Mouse (Mus musculus): Measurements from ENCODE around the gene Nos1ap.

Gene Nos1ap

DNA sequence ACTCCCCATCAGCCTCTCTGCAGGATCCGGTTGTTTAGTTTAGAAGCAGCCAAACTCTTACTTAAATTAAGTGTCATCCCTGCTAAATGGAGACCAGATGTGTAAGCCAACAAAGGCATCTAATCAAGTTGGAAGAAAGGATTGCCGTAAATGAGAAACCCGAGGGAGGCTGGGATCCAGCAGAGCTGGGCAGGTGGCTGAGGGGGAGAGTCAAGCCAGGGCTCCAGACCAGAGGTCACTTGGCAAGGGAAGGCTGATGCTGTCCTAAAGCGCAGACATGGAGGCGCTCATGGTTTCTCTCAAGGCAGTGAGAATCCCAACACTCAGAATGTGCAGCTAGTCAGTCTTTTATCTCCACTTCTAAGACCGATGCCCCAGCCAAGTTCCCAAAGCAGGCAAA is 89.8 kb downstream of the Nos1ap start:
- DNase-seq, result no peak

DNA sequence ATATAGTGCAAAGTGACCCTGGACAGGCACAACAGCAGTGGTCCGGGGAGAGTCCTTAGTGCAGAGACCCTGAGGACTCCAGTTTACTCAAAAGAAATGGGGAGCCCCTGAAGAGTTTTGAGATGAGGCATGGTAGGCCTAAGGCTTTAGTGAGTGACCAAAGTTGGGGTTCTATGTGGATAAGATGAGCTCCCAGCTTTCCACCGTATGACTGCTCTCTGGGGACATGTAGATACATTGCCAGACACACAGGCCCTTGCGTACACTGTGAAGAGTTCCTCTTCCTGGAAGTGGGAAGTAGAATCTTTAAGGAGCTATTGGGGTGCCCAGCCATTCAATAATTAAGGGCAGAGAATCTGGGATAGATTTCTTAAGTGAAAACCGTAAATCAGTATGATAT is 90.2 kb downstream of the Nos1ap start:
- no peak for DNase-seq

DNA sequence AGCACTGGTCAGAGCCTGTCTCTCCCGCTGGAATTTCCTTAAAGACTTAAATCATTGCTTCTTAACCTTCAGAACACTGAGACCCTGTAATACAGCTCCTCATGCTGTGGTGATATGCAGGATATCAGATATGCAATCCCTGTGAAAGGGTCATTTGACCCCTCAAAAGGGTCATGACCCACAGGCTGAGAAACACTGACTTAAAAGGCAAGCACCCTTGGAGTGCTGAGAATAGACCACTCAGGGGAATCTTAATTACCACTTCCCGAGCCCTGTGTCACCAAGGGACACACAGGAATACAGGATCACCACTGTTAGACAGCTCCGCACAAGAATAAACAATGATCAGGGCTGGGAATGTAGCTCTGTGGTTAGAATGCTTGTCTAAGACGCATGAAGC is 91.0 kb downstream of the Nos1ap start:
- no peak for DNase-seq

DNA sequence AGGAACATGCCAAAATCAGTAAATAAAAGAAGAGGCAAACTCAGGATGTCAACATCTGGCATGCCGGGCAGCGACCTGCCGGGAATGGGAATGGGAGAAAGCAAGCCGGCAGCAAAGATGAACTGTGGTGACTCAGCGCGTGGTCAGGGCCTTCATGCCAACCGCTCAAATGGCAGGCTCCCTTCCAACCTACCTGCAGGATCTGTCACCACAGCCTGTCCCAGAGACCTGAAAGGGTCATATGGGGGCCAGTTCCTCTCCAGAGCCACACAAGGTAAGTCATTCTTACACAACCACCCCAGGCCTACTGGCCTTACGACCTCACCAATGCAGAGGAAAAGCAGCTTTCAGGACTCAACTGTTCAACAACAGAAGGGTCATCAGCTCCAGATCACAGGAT is 93.4 kb downstream of the Nos1ap start:
- DNase-seq, result no peak

DNA sequence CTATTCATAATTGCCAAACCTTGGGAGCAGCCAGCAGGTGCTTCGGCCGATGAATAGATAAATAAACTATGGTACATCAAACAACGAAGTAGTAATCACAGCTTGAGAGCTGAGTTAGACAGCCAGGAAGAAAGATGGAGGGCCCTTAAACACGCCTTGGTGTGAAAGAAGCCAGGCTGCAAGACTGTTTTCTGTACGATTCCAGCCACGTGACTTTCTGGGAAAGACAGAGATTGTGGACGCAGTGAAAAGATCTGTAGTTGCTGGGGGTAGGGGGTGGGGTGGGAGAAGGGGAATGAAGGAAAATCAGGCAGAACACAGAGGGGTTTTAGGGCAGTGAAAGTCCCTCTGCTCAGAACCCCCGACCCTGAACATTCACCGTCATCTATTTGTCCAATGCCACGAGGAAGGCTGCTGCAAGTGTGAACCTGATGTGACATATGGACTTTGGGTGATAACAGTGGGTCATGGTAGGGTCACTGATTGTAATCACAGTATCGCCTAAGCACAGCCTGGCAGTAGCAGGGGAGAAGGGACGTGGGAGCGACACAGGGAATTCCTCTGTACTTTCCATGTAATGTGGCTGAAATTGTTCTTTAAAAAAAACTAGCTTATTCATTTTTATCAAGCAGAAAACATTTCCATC is 94.0 kb downstream of the Nos1ap start:
- DNase-seq, result no peak

DNA sequence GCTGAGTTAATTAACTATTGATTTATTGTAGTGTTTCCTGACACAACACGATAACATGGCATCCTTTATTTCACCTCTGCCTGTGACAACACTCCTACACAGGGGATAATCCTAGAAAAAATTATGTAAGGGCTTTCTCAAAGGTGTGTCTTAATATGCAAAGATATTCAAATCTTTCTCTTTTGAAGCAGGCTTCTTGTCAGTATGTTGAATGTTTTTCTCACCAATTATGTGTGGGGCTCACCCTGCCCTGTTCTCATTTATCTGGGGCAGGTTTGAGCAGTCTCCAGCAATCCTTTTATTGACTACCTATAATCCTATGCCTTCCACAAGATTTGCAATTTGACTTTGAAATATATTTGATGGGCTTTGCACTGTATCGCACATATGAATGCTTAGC is 97.1 kb downstream of the Nos1ap start:
- DNase-seq, result no peak

DNA sequence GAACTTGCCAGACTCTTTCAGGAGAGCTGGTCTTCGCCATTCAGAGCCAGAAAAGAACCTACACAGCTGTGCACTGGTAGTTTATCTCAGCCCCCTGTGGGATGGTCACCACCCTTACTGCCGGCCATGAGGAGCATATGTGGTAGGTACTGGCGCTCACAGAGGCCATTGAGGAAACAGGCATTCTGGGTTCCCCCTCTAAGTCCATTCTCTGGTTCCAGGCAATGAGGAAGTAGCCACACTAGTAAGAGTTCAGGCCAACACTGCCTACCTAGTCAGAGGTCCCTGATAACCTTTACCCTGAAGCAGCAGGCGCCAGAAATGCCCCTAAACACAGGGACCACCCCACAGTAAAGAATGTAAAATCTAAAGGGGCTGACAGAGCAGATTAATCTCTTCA is 97.6 kb downstream of the Nos1ap start:
- DNase-seq, result no peak

DNA sequence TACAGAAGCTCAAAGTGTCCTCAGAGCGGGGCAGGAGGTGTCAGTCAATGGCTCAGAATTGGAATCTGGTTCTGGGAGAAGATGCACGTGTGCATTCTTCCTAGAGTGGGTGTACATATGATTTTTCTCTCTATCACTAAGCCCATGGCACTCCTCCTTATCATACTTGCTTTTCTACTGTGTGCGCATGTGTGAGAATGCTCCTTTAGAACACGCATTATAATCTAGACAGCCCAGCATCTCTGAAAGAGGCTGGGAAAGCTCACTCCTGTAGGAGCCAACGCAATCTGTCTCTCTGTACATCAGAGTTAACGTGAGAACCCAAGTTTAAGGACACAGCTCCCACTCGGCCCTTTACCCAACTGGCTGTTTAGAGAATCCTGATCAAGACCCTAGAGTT is 99.7 kb downstream of the Nos1ap start:
- DNase-seq, result no peak

DNA sequence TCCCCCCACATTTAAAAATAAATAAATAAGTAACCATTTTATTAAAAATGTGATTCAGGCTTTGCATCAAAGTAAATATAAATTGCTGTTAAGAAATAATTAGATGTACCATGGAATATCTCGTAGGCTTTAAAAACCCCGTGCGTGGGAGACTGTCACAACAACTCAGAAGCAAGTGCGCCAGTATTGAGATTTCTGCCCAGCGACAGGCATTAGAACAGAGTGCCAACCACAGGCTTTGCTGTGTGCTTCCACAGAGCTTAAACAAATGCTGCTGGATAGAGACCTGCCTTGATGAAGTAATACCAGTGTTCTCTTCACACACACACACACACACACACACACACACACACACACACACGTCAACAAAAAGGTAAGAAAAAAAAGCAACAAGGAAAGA is 100.2 kb downstream of the Nos1ap start:
- no peak for DNase-seq

DNA sequence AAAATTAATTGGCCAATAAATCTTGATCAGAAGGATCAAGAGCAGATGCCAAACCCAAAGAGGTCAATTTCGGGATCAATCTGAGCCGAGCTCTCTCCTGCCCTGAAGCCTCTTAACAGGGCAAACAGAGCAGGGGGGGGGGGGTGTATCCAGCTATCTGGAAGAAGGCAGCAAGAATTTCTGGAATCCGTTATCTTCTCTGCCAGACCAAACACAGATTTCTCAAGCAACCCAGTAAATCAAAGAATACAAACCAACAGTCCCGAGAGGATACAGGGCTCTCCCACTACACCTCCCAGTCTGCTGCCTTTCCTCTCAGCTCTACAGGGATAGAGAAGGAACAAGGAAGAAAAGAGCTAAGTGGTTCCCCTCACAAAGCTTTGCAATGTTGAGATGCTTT is 104.5 kb downstream of the Nos1ap start:
- DNase-seq, result no peak

DNA sequence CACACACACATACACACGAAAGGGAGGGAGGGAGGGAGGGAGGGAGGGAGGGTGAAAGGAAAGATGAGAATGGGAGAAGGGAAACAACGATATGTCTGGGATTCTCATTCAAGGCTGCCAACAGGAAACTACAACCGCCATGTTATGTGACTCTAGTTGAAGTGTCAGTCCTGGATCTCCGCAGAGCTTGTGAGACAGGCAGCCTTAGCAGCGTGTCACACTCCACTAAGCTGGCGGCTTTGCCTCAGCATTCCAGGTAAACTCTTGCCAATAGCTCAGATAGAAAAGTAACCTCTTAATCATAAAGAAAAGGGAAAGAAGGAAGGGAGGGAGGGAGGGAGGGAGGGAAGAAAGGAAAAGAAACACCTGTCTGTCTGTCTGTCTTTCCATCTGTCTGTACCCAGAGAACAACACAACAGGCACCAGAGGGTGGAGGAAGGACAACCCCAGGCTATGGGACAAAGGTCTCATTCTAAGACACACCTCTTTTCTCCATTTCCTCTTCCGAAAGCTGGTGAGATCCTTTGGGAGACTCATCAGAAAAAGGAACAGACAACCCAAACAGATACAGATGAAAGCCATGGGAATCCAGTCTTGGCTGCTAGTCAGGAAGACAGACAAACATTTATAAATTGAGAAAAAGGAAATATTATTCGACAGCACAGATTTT is 107.3 kb downstream of the Nos1ap start:
- DNase-seq, result no peak

DNA sequence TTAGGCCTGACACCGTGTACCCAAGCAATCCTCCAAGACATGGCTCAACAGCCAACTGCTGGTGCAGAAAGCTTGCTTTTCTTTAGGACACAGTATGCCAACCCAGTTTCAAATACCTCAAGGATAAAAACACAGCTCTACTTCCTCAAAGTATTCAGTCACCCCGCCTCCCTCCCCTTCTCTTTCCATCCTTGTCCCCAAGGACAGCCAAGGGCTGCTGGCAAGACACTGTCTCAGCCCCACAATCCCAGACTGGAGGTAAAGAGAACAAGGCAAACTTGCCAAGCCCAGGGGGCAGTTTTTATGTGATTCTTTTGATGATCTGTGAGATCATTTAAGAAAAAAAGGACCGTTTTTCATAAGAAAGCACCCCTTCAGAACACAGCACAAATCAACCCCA is 108.6 kb downstream of the Nos1ap start:
- DNase-seq, result no peak

DNA sequence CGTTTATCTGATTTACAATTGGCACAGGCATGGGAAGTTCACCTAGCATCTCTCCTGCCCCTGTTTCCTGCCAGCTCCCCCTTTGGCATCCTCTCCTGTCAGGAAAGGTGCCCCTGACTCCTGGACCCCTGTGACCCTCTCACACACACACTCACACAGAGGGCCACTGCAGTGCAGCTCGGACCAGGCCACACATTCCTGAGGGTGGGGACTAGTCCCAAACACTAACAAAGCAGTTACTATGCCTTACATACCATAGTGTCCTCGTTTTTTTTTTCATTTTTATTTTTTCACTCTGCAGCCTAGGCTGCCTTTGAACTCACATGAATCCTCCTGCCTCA is 110.2 kb downstream of the Nos1ap start:
- DNase-seq, result no peak

DNA sequence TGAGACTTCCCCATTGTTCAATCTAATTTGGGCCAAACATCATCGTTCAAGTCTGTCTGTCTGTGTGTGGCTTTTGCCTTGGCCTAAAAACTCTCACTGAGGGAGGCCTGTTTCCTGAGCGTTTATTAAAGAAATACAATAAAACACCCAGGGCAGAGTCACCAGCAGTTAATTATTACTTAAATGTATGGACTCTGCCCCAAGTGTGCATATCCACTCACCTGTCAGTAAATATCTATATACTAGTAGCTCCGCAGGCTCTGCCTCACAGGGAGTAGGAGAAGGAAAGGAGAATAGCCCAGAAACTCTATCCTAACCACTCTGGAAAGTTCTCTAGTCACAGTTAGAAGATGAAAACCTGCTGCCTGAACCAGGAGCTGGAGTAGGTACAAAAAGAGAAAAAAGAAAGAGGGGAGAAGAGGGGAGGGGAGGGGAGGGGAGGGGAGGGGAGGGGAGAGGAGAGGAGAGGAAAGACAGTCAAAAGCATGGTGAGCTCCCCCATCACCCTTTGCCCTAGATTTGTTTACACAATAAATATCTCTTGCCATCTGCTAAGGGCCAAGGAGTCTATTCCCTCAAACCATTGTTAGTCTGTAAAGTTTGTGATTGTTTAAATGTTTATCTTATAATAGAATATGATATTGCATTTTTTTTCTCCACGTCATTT is 110.7 kb downstream of the Nos1ap start:
- no peak for DNase-seq

DNA sequence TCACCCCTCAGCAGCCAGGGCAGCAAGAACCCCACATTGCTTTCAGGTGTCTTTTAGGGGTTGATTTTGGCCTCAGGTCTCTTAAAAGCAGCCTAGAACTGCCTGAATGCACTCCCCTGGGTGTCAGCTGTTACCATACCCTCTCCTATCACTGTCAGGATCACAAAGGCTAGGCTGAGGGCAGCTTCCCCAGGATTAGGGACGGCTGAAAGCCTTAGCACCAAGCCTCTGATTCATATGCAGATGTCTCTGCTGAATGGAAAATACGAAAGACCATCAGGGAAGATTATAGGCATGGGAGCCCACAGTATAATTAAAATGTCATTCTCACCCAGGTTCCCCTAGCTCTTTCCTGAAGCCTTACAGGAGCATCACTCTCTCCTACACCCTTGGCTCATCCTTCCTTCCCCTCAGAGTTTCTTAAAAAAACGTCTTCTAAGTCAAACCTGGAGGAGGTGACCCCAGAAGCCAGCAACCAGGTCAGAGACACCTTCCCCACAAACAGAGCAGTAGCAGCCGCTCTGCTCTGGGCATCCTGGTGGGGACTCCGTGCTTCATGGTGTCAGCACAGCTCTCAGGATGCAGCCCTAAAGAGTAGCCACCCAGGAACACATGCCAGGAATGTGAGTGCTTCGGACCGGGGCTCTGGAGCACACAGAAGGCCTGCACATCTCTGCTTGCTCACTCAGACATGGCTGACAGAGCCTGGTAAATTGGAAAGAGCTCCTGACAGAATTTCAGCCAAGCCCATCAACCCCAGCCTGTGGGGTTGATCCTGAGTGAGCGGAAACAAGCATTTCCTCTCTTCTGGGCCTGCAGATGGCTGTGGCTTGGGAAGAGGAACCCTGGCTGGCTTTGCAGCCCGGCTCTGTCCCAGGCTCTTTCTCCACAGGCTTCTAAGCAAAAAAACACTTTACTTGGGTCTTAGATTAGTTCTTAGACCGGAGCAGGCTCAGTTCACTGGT is 111.7 kb downstream of the Nos1ap start:
- no peak for DNase-seq

DNA sequence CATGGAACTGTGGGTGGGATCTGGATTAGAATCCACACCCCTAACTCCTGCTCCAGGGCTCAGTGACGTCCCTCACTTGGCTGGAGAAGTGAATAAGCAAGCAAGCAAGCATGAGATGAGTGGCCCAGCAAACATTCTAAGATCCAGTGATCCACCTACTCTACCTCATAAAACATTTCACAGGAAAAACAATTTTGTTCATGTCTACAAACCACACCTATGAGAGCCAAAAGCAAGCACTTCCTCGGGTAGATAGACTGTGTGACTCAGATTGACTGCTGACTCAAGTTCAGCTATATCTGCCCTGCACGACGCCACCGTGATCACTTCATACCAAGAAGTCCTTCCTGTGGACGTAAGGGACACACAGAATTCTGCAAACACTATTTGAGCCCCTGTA is 116.2 kb downstream of the Nos1ap start:
- DNase-seq, result no peak

DNA sequence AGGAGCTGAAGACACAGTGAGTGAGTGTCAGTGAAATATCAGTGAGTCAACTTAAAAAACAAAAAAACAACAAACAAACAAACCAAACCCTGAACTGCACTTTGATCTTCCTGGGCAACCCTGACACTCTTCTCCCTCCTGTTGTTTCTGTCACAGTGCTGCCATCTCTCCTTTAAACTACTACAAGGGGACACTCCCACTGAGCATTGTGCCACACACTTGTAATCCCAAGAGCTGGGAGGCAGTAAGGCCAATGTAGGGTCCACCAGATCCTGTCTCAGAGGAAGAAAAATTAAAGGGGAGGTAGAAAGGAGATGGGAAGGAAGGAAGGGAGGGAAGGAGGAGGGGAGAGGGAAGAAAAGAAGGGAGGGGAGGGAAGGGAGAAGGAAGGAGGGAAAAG is 116.8 kb downstream of the Nos1ap start:
- DNase-seq, result no peak

DNA sequence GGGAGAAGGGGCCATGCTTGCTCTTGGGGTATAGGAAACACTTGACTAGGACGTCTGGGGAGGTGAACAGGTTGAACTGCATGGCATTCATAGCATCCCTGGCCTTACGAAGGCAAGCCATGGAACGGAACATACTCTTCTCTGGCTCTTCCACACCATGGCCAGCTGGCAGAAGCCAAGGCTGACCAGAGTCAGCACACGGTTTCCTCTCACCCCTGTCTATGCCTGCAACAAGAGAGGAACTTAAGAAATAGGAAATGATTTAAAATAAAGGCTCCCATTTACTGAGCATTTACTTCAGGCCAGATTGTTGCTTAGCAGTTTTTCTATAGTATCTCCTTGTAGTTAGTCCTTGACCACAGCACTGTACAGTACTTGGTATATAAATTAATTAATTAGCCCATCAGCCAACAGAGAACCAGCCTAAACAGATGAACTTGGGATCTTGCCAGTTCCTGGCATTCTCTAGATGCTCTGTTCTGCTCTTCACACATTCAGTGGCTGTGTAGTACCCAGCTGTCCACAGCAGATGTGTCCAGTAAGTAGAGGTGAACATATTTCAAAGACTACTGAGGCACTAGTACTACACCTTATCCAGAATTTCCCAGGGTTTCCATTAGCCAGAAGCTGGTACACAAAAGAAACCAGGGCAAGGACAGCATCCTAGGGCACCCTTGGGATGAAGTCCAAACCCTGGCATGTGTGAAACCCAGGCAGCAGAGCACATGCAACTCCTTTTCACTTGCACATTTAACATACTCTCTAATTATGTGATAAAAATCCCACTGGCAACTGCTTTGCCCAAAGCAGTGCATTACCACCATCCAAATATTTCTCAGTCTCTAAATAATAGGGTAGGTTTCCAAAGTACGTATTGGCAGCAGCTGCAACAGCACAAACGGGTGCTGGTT is 123.3 kb downstream of the Nos1ap start:
- no peak for DNase-seq

DNA sequence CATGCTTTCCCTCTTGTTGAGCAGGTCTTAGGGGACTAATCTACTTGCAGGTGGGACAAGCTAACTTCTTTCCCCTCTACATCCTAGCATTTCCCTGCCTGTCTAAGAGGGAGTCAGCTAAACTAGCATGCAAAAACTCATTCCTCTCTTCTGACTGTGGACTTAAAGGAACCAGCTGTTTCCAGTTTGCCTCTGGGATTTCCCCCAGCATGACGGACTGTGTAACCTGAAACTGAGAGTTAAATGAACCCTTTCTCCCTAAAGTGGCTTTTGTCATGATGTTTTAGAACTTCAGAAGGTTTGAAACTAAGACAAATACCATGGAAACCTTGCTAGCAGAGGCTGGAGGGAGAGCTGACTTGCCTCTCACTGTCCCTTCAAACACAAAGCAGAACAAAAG is 127.5 kb downstream of the Nos1ap start:
- DNase-seq, result no peak

DNA sequence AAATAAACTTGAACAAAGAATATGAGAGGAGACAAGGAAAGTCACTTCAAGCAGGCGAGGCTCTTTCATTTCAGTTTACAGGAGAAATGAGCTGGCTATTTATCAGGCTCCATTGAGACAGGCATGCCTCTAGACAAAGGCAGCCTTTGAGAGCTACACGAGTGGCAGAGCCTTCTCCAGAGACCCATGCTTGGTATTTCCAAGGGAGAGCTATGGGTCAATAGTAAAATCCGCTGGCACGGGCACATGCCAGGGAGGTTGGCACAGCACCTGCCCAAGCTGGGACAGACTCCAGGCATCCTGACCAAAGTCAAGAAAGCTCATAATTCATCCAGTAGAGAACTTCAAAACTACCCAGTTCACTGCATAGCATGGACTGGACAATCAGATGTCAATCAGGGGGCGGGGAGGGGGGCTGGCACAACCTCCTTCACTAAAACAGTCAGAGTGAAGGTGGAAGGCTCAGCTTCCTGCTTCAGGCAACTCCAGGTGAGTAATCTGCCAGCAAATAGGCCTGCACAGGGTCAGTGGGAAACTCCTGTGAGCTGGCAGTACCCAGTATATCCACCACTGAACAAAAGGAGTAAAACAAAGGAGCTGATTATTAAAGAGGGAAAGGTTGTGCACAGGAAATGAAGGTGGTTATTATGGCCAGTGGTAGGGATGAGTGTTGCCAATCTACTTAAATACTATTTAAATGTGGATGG is 129.6 kb downstream of the Nos1ap start:
- DNase-seq, result no peak

DNA sequence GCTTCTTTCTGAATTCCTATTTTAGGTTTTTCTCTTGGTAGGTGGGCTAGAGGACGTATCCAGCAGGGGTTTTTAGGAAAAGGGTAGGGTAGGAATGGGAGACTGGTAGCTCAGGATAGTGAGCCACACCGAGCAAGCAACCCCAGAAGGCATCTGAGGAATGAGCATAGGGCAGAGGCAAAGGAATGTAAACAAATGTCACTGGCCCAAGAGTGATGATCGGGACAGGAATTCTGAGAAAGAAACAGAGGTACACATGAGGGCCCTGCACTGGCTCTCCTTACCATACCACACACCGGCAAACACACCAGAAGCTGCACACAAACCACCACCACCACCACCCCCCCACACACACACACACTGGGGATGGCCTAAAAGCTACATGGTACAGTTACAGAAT is 132.0 kb downstream of the Nos1ap start:
- no peak for DNase-seq

Measured in spleen, adult 18-20 months (tissue).